Mouse (Mus musculus): ENCODE measurements around the gene Inka2.
A peak's percentile ranks its signal among the peaks of the same experiment; 100 is the strongest.

Gene Inka2

GRCm38 (mm10) chr3:105704031-105705008 lies at the start of gene Inka2:
Inka2 (plus strand) TSS chr3:105704599.
- DNase-seq (ENCODE audit: inconsistent ontology term): peak; percentile 94

GRCm38 (mm10) chr3:105655031-105655585 lies 49.3 kb upstream of the Inka2 start:
- no peak for DNase-seq (ENCODE audit: inconsistent ontology term)

- DNase-seq (ENCODE audit: inconsistent ontology term): no peak
Observed at GRCm38 (mm10) chr3:105660530-105660929, 43.9 kb upstream of the Inka2 start.

GRCm38 (mm10) chr3:105663043-105663442 lies 41.4 kb upstream of the Inka2 start:
- DNase-seq (ENCODE audit: inconsistent ontology term): no peak

GRCm38 (mm10) chr3:105665105-105665765 lies 39.2 kb upstream of the Inka2 start:
- no peak for DNase-seq (ENCODE audit: inconsistent ontology term)

- peak; percentile 26 for DNase-seq (ENCODE audit: inconsistent ontology term)
Observed at GRCm38 (mm10) chr3:105666996-105667523, 37.3 kb upstream of the Inka2 start.

GRCm38 (mm10) chr3:105668161-105668560 lies 36.2 kb upstream of the Inka2 start:
- DNase-seq (ENCODE audit: inconsistent ontology term): no peak

GRCm38 (mm10) chr3:105669776-105670175 lies 34.6 kb upstream of the Inka2 start:
- DNase-seq (ENCODE audit: inconsistent ontology term): no peak

- DNase-seq (ENCODE audit: inconsistent ontology term): no peak
Observed at GRCm38 (mm10) chr3:105670801-105671200, 33.6 kb upstream of the Inka2 start.

- DNase-seq (ENCODE audit: inconsistent ontology term): peak; percentile 54
Observed at GRCm38 (mm10) chr3:105674595-105675218, 29.7 kb upstream of the Inka2 start.

GRCm38 (mm10) chr3:105675932-105676331 lies 28.5 kb upstream of the Inka2 start:
- no peak for DNase-seq (ENCODE audit: inconsistent ontology term)

- DNase-seq (ENCODE audit: inconsistent ontology term): no peak
Observed at GRCm38 (mm10) chr3:105680346-105680745, 24.1 kb upstream of the Inka2 start.

- DNase-seq (ENCODE audit: inconsistent ontology term): no peak
Observed at GRCm38 (mm10) chr3:105686394-105687323, 17.7 kb upstream of the Inka2 start.

GRCm38 (mm10) chr3:105687324-105688060 lies 16.9 kb upstream of the Inka2 start, which contains the start of gene Ddx20:
Ddx20 (minus strand) TSS chr3:105687574.
- DNase-seq (ENCODE audit: inconsistent ontology term): peak; percentile 97

GRCm38 (mm10) chr3:105688536-105688935 lies 15.9 kb upstream of the Inka2 start:
- DNase-seq (ENCODE audit: inconsistent ontology term): no peak

- no peak for DNase-seq (ENCODE audit: inconsistent ontology term)
Observed at GRCm38 (mm10) chr3:105693327-105694080, 10.9 kb upstream of the Inka2 start.

GRCm38 (mm10) chr3:105695476-105696386 lies 8.7 kb upstream of the Inka2 start:
- no peak for DNase-seq (ENCODE audit: inconsistent ontology term)
